Mouse (Mus musculus) embryo, embryonic 10 days (tissue): Measurements from ENCODE around the gene Csf3.
"Not testable (repeated sequence)": the region's sequence is repeated elsewhere in the genome, so short reads cannot be mapped to it uniquely, and the experiment has no call there.

Experiments used
- DNase-seq: peaks from one replicate; pipeline ENCODE4 v3.0.0-alpha.2; 2015; ENCODE audit warnings: low spot score

Gene Csf3

GRCm38 (mm10) chr11:98729119-98729588 lies 28.1 kb downstream of the Csf3 start, which contains the start of gene Med24:
Gene Med24, minus strand, starts transcription at chr11:98729435.
- DNase-seq: peak; percentile 97

GRCm38 (mm10) chr11:98730727-98731126 lies 29.7 kb downstream of the Csf3 start:
- no peak for DNase-seq

GRCm38 (mm10) chr11:98731134-98731533 lies 30.1 kb downstream of the Csf3 start:
- DNase-seq: no peak

DNA sequence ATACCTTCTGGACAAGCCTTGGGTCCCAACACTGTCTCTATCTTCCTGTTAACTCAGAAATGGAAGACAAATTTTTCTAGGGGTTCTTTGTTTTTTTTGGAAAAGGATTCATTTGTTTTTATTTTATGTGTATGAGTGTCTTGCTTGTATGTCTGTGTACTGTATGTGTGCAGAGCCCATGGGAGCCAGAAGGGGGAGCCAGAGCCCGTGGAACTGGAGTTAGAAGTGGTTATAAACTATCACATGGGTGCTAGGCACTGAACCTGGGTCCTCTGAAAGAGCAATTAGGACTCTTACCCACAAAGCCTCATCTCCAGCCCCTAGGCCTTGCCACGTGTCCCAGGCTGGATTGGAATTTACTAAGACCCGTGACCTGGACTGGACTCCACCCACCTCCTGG lies 33.0 kb downstream of the Csf3 start:
- DNase-seq: no peak

DNA sequence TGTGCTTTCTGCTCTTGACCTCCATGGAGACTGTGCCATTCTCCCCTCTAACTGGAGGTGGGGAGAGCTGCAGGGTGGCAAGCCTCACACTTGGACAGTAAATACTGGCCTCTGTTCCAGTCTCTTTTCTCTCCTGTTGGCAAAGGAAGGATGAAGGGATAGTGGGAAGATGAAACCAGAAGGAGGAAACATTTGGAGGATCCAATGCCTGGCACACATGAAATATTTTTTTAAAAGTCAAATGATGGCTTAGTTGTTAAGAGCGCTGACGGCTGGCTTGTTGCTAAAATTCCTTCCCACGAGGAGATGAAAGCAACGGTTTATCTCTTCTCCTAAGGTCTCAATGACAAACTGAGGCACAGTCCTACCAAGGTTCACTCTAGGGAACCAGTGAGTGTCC lies 34.0 kb downstream of the Csf3 start:
- no peak for DNase-seq

DNA sequence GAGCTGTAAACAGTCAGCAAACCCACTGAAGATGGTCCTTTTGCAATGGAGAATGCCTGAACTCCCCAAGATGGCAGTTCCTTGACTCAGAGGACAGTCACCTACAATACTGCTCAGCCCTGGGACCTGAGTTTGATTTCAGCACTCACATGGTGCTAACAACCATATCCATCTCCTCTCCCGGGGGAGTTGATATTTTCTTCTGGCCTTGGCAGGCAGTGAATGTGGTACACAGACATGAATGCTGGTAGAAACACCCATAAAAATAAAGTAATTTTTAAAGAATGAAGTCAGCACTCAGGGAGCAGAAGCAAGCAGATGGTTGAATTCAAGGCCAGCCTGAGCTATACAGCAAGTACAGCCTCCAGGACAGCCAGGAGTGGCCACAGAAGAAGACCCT lies 35.1 kb downstream of the Csf3 start:
- DNase-seq: no peak

- DNase-seq: not testable (repeated sequence)
These were observed 36.2 kb downstream of the Csf3 start for GRCm38 (mm10) chr11:98737220-98737619.

DNA sequence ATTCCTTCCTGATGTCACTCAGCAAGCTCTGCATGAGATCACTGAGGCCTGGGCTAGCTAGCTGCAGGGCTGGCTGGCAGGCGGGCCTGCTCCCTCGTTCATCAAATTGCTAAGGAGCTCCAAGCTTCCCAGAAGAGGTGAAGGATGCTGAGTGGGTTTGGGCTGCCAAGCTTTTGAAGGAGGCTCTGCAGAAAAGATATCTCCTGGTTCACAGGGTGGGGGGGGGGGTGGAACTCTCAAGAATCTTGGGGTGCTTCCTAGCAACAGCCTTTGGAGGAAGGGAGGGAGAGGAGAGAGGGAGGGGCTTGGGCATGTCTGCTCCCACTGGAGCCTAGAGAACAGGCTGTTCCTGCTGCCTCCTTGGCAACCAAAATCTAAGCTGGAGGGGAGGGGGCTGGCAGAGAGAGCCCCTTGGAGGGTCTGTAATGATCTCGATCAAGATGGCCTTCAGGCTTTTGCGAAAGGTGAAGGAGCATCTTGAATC lies 37.4 kb downstream of the Csf3 start:
- no peak for DNase-seq

GRCm38 (mm10) chr11:98738925-98739324 lies 37.9 kb downstream of the Csf3 start:
- no peak for DNase-seq

DNA sequence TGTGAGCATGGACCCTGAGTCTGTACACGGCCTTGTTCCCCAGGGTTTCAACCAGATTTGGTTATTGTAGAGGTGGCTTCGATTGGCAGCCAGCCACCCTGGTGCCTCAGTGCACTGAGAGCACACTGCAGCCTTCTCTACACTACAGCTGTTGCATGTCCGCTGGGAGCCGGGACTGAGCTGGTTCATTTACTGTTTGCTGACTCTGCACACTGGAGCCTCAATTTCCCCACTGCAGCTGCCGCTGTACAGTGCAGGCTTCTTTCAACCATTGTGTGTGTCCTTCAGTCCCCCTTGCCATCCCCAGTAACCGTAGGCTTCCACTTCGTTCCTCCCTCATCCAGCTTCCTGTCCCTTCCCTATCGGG lies 38.9 kb downstream of the Csf3 start:
- DNase-seq: peak; percentile 43

DNA sequence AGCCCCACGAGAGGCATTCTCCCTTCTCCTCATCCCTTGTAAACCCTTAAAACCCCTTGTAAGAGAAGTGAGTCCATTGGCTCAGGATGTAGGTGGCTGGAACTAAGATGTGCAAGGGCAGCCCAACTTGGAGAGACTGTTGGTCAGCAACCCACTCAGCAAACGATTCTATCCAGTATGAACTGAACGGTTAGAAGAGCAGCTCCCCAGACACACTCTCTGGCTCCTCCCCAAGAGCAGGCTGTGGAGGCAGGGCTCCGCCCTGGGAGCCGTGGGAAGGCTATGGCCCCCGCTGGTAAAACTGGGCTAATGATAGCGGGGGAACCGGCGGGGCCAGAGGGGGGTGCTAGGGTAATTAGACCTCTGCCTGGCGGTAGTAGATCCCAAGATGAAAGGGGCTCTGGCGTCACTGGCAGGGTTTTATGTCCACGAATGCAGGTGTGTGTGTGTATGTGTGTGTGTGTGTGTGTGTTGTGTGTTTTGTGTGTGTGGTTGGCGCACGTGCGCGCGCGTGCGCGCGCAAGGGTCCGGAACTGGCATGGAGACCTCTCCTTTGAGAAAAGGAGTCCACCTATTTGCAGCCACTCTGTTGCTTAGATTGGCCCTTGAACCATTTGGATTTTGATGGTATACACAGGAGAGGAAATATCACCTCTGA lies 39.5 kb downstream of the Csf3 start, which contains the start of gene Thra:
Thra (plus strand) TSS at position 246 of the 658 bp plus-strand sequence.
- peak; percentile 72 for DNase-seq

DNA sequence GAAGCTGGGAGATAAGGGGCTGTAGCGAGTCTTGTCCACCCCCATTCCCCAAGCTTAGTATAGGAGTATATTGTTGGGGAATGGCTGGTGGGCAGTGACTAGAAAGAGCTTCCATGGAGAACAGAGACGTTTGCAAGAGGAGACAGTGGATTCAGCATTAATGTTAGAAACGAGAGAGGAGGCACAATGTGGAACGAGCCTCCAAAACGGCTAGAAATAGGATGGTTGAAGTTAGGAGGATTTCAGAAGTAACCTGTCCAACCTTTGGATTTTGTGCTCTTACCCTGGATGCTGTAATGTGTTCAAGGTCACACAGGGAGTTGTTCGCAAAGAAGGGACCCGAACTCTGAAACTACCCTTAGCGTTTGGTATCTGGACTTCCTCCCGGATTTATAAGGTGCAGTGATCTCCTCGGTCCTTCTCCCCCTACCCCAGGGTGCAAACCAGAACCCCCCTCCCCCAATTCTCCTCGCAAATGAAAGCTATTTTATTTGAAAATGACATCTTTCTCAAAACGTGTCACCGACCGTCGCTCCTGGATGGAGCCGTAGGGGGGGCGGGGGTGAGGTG lies 40.1 kb downstream of the Csf3 start:
- no peak for DNase-seq

DNA sequence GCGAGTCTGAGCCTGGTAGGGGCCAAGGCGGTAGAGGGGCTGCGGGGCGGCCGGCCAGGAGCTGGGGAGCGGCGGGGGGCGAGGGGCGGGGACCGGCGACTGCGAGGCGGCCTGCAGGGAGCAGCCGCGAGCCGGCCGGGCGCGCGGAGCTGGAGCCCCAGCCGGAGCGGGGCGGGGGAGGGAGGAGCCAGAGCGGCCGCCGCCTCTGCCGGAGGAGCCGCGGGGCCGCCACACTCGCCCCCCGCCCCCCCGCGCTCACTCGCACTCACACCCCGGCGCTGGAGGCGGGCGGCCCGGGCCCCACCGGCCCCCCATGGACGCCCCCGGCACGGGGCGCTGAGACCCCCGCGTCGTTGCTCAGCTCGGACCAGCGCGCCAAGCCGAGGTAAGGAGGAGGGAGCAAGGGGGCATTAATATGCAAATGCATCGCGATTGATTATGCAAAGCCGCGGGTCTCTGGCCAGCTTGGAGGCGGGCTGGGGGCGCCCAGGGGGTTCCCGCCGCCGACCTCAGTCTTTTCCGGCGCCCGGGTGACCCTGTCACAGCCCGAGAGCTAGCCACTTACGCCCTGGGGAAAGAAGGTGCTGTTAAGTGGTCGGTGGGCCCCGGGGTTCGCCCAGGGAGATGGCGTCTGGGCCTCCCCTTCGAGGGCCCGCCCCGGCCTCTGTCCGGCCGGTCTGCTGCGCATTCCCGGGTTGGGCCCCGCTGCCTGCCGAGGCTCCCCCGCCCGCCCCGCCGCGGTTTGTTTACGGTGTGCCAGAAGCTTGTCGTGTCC lies 40.7 kb downstream of the Csf3 start:
- DNase-seq: peak; percentile 83

DNA sequence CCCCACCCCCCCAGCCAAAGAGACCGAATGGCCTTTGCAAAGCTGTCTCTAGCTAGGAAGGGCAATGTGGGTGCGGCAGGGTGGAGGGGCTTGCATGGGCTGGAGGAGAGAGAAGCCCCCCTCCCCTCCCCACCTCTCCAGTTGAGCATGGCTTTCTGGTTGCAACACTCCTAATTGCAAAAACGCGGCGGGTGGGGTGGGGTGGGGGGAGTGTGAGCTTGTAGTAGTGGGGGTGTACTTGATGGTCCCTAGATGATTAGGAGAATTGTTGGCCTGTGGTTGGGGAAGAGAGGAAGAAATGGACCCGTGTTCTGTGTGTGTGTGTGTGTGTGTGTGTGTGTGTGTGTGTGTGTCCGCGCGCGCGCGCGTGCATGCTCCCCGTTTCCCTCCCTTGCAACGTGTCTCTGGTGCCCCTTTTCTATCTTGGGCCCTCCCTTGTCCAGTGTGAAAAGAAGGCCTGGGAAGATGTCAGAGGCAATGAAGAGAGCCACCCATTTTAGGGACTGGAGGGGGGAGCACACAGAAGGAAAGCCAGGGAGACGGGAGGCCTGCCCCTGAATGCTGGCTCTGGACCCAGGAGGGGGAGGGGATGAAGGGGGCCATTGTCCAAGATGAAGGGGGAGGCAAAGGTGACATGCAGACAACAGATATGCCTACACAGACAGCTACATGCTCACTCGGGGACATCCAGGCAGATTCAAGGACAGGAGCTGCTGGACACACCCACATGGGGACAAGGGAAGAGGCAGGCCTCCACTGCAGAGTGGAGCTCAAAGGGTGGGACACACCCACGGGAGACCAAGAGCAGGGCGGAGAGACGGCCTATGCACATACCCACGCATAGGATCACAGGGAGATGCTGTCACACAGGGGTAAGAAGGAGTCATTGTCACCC lies 41.6 kb downstream of the Csf3 start:
- peak; percentile 19 for DNase-seq

GRCm38 (mm10) chr11:98743655-98744345 lies 42.7 kb downstream of the Csf3 start:
- DNase-seq: peak; percentile 77

- no peak for DNase-seq
These were observed 43.5 kb downstream of the Csf3 start for GRCm38 (mm10) chr11:98744456-98745019.

- no peak for DNase-seq
These were observed 45.1 kb downstream of the Csf3 start for GRCm38 (mm10) chr11:98745932-98746853.

DNA sequence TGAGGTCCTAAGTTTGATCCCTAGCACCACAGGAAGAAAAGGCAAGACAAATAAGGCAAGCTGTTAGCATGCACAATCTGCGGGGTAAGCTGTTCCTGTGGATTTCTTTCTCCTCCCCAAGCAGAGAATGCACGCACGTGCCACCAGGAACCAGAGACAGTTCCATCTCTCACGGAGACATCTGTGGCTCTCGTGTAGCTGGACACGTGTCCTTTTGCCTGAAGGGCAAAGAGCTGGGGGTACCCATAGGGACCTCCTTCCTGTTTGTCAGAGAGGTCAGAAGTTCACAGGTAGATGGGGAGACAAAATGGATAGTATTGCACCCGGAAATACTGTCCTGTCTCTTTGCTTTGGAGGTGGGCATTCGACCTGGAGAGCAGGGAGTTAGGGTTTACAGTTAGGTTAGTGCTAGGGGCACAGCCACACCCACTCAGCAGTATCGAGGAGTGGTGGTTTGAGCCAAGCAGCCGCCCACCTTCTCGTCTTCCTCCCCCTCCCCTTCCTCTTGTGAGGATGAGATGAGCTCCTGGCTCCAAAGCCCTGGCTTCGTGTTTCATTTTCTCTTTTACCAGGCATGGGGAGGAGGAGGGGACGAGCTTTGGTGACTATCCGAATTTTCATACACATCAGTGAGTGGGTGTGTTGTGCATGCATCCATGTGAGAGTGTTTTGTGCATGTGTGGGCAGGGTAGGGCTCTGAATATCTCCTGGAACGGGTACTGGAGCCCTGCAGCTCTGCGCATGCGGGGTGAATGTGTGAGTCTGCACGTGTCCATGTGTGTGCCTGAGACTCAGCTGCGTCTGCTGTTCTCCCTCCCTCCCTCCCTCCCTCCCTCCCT lies 46.0 kb downstream of the Csf3 start:
- peak; percentile 89 for DNase-seq
